Mouse (Mus musculus): ENCODE results near the gene Pigq. TPM values are rescaled to one million over a fixed set of nuclear protein-coding genes. Genes with fewer than 3 reads are reported as not detected.

Pigq gene
- polyA plus RNA-seq, 1 experiment from 2014 or later = 54.5 TPM

DNA sequence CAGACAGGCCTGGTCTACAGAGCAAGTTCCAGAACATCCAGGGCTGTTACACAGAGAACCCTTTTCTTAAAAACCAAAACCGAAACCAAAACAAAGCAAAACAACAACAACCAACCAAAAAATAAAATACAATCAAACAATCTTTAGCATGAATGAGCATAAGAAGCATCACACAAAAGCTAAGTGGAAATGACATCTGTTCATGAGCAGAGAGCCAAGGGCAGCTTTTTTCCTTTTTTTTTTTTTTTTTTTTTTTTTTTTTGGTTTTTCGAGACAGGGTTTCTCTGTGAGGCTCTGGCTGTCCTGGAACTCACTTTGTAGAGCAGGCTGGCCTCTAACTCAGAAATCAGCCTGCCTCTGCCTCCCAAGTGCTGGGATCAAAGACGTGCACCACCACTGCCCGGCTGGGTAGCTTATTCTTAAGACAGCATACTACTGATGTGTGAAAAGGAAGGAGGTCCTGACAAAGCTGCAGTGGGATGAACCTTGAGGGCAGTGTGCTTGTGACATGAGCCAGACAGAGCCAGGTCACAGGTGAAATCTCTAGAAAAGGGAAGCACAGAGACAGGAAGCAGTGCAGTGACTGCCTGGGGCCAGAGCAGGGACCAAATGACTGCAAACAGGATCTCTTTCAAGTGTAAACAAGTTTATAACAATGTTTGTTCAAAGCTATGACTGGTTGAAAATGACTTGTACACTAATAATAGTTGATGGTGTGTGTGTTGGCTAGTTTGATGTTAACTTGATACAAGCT lies 26.4 kb upstream of the Pigq start:
- Histone ChIP-seq H3K4me3 (no peak overlapping the region), H3K36me3 (no peaks in the 10 kb centered on the region; the same call in 1 of the 2 replicates), H3K4me2 (replicated peaks) (no peak overlapping the region), H3K4me1 (0 out of 2 replicates have a peak, but pooled peaks cover 2% of the 10 kb centered on the region), H3K9ac (replicated peaks) (no peak overlapping the region), H3K9me3 (no peaks in the 10 kb centered on the region), H3K27me3 (no peaks in the 10 kb centered on the region), H3K27ac (replicated peaks) (no peak overlapping the region)
- ATAC-seq (ENCODE audit: low FRiP score, low read depth) = no peak
- WGBS = 87% methylated on average over 4 of the region's 4 CpGs

DNA sequence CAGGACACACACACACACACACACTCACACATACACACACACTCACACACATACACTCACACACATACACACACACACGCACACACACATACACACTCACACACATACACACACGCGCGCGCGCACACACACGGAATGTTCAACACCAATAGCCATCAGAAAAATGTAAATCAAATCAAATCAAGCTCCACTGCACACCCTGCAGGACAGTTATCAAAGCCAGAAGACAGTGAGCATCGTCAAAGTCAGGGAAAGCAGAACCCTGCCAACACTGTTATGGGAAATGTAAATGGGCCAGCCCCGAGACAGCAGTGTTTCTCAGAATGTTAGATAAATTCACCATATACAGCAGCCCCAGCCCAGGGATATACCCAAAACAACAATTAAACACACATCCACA lies 25.7 kb upstream of the Pigq start:
- no peaks in the 10 kb centered on the region for H3K9me3 ChIP-seq
- no peak overlapping the region for H3K4me3 ChIP-seq
- H3K27ac ChIP-seq (replicated peaks) = no peak overlapping the region
- no peak for ATAC-seq (ENCODE audit: low FRiP score, low read depth)
- no peak overlapping the region for H3K4me2 ChIP-seq (replicated peaks)
- no peaks in the 10 kb centered on the region; the same call in 1 of the 2 replicates for H3K36me3 ChIP-seq
- no peak overlapping the region for H3K9ac ChIP-seq (replicated peaks)
- H3K27me3 ChIP-seq = no peaks in the 10 kb centered on the region
- 0 out of 2 replicates have a peak, but pooled peaks cover 2% of the 10 kb centered on the region for H3K4me1 ChIP-seq
- WGBS = 93% methylated on average over 9 of the region's 9 CpGs

DNA sequence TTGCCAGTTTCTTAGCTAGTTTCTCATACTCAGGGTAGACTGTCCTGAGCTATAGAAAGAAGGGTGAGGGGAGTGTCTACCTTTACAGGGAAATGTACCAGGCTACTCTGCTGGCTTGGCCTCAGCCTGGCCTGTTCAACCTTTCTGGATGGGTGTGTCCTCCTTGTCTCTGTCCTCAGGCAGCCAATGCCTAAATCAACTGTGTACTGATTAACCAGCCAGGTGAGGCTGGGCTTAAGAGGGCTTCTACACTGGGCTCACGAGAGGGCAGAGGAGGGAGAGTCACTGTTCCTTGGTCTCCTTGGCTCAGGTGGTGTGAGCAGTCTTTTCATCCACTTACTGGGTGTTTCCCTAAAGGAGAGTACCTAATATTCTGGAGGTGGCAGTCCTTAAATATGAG lies 23.4 kb upstream of the Pigq start:
- Histone ChIP-seq H3K9me3 (no peaks in the 10 kb centered on the region), H3K27me3 (no peaks in the 10 kb centered on the region), H3K9ac (replicated peaks) (no peak overlapping the region), H3K4me2 (replicated peaks) (no peak overlapping the region), H3K4me1 (0 out of 2 replicates have a peak, but pooled peaks cover 2% of the 10 kb centered on the region), H3K4me3 (no peak overlapping the region), H3K27ac (replicated peaks) (no peak overlapping the region), H3K36me3 (peaks cover 16% of the 10 kb centered on the region)
- WGBS = 76% methylated on average over 1 of the region's 1 CpGs
- ATAC-seq (ENCODE audit: low FRiP score, low read depth) = no peak

DNA sequence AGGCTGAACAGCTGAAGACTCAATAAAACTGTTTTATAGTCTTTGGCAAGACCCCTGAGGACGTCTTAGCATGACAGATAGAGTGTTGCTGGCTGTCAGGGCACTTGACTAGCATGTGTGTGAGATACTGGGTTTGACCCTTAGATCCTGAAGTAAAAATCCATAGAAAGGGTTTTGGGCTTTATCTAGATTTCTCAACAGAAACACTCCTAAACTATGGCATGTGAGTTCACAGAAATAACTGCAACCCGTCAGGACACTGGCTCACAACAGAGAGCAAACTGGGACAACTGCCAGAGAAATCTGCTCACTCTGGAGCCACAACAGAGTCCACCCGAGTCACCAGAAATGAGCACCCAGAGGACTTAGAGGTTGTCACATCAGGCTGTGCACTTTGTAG lies 22.9 kb upstream of the Pigq start:
- 83% methylated on average over 3 of the region's 3 CpGs for WGBS
- no peak overlapping the region for H3K27ac ChIP-seq (replicated peaks)
- no peaks in the 10 kb centered on the region for H3K9me3 ChIP-seq

DNA sequence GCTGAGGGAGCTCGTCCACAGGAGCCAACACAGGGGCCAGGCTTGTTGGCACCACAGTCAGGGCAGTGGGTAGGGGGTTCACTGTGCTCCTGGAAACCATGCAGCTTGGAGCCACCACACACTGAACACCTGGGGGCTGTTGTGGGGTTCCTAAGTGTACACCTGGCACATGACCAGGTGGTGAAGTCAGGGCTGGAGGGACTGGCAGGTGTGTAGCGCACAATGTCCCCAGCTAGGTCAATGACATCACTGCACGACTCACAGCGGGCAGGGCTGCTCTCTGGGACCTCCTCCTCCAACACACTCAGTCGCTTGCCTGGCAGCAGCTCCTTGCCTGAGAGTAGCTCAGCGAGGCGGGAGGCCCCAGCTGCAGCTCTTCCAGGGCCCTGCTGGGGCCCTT lies 19.5 kb upstream of the Pigq start:
- no peak overlapping the region for H3K4me2 ChIP-seq (replicated peaks)

More for the DNA sequence above, 22.9 kb upstream of the Pigq start:
- no peak for ATAC-seq (ENCODE audit: low FRiP score, low read depth)
- H3K9ac ChIP-seq (replicated peaks) = no peak overlapping the region
- no peaks in the 10 kb centered on the region for H3K4me1 ChIP-seq
- H3K4me2 ChIP-seq (replicated peaks) = no peak overlapping the region
- H3K27me3 ChIP-seq = no peaks in the 10 kb centered on the region
- H3K4me3 ChIP-seq = no peak overlapping the region
- H3K36me3 ChIP-seq = peaks cover 16% of the 10 kb centered on the region

DNA sequence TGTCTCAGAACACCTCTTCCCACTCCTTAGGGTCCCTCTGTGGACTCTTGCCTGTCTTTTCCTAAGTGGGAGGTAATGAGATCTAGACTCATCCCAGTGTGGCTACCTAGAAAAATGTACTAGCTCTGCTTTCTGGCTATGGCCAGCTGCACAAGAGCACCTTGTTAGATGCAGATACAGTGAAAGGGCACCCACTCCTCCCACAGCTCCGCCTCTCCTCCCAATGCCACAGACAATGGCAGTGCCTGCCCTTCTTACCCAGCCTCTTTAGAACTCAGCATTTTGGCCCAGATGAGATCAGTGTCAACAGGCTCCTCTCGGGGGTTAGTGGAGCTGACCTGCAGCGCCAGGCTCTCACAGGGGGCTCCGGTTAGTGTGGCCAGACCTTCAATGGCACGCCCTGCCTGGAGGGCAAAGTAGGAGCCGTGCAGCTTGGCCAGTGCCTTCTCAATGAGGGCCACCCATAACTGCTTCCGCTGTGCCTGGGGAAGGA lies 17.7 kb upstream of the Pigq start:
- no peak overlapping the region for H3K27ac ChIP-seq (replicated peaks)
- H3K4me3 ChIP-seq = no peak overlapping the region
- ATAC-seq (ENCODE audit: low FRiP score, low read depth) = no peak
- no peak overlapping the region for H3K9ac ChIP-seq (replicated peaks)
- whole genome bisulfite sequencing = 93% methylated on average over 7 of the region's 7 CpGs
- H3K9me3 ChIP-seq = no peaks in the 10 kb centered on the region
- no peaks in the 10 kb centered on the region for H3K27me3 ChIP-seq
- H3K36me3 ChIP-seq = peaks cover 54% of the 10 kb centered on the region
- H3K4me1 ChIP-seq = no peaks in the 10 kb centered on the region
- H3K4me2 ChIP-seq (replicated peaks) = no peak overlapping the region

More for the DNA sequence above, 19.5 kb upstream of the Pigq start:
- H3K36me3 ChIP-seq = peaks cover 41% of the 10 kb centered on the region
- H3K9me3 ChIP-seq = no peaks in the 10 kb centered on the region
- 92% methylated on average over 7 of the region's 7 CpGs for WGBS
- ATAC-seq (ENCODE audit: low FRiP score, low read depth) = no peak
- H3K27me3 ChIP-seq = no peaks in the 10 kb centered on the region
- H3K4me1 ChIP-seq = no peaks in the 10 kb centered on the region
- H3K27ac ChIP-seq (replicated peaks) = no peak overlapping the region
- H3K9ac ChIP-seq (replicated peaks) = no peak overlapping the region
- H3K4me3 ChIP-seq = no peak overlapping the region

GRCm38 (mm10) chr17:25961566-25961965 lies 16.8 kb upstream of the Pigq start:
- Histone ChIP-seq H3K9ac (replicated peaks) (no peak overlapping the region), H3K36me3 (peaks cover 57% of the 10 kb centered on the region), H3K4me1 (no peaks in the 10 kb centered on the region), H3K27me3 (no peaks in the 10 kb centered on the region), H3K4me2 (replicated peaks) (no peak overlapping the region), H3K9me3 (no peaks in the 10 kb centered on the region), H3K27ac (replicated peaks) (no peak overlapping the region), H3K4me3 (no peak overlapping the region)
- ATAC-seq (ENCODE audit: low FRiP score, low read depth) = no peak
- 92% methylated on average over 5 of the region's 5 CpGs for WGBS

GRCm38 (mm10) chr17:25959630-25960467 lies 15.1 kb upstream of the Pigq start:
- H3K36me3 ChIP-seq = peaks cover 55% of the 10 kb centered on the region
- no peaks in the 10 kb centered on the region; the same call in 1 of the 2 replicates for H3K27me3 ChIP-seq
- H3K4me1 ChIP-seq = no peaks in the 10 kb centered on the region
- no peak for ATAC-seq (ENCODE audit: low FRiP score, low read depth)
- 93% methylated on average over 23 of the region's 23 CpGs for WGBS
- H3K27ac ChIP-seq (replicated peaks) = no peak overlapping the region
- no peak overlapping the region for H3K4me2 ChIP-seq (replicated peaks)
- H3K4me3 ChIP-seq = no peak overlapping the region
- no peak overlapping the region for H3K9ac ChIP-seq (replicated peaks)
- H3K9me3 ChIP-seq = no peaks in the 10 kb centered on the region

DNA sequence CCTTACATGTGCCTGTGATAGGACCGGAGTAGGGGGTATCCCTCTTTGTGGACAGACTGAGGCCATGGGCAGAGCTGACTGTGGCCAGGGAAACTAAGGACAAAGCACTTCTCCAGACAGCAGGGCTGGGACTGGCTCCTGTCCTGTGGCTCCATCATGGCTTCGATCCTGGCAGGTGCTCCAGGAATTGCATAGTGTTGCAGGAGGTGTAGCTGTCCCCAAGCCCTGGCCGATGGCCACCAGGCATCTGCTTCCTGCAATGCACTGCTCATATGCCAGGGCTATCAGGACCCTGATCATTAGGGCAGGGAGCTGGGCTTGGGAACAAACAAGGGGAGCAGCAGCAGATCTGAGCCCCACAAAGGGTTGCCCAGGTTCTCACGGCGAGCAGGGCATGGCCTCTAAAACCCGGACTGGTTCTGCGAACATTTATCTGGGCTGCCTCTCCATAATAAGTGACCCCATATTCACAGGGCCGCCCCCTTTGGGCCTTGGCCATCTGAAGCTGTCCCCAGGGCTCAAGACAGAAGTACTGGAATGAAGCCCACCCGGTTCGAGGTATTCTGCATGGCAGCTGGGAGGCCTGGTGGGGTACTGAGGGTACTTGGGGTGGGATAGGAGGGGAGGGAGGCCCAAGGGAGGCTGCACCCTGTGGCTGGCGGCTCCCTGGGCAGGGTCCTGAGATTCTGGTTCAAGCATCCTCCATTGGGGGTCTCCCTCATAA lies 14.2 kb upstream of the Pigq start:
- ATAC-seq (ENCODE audit: low FRiP score, low read depth) = no peak
- Histone ChIP-seq H3K9ac (replicated peaks) (no peak overlapping the region), H3K27me3 (peaks cover 3% of the 10 kb centered on the region), H3K4me2 (replicated peaks) (no peak overlapping the region), H3K4me1 (no peaks in the 10 kb centered on the region), H3K36me3 (peaks cover 46% of the 10 kb centered on the region), H3K27ac (replicated peaks) (no peak overlapping the region), H3K4me3 (no peak overlapping the region), H3K9me3 (no peaks in the 10 kb centered on the region)
- 96% methylated on average over 11 of the region's 11 CpGs for WGBS

DNA sequence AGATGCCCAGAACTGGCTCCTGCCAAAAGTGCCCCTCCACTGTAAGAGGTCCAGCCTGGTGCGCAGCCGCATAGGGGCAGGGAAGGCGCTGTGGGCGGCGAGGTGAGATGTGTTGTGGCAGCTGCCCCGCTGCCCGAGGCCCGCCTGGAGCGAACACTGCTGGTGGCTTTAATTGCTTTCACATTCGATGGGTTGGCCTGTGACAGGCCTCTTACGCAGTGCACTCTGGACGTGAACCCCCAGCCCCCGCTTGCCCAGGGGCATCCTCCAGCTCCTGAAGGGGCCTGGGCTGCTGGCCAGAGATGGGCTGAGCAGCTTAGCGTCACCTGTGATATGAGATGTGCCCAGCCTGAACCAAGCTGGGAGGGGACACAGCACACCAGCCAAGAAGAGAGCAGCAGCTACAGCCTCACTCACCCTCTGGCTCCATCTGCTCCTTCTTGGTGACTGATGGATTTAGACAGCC lies 12.9 kb upstream of the Pigq start:
- H3K9ac ChIP-seq (replicated peaks) = no peak overlapping the region
- no peak for ATAC-seq (ENCODE audit: low FRiP score, low read depth)
- 86% methylated on average over 14 of the region's 14 CpGs for WGBS

GRCm38 (mm10) chr17:25956631-25957030 lies 11.9 kb upstream of the Pigq start:
- H3K9ac ChIP-seq (replicated peaks) = no peak overlapping the region
- WGBS = 86% methylated on average over 7 of the region's 7 CpGs
- peaks cover 40% of the 10 kb centered on the region for H3K36me3 ChIP-seq
- no peak for ATAC-seq (ENCODE audit: low FRiP score, low read depth)
- no peaks in the 10 kb centered on the region for H3K9me3 ChIP-seq
- no peak overlapping the region for H3K27ac ChIP-seq (replicated peaks)
- H3K27me3 ChIP-seq = peaks cover 24% of the 10 kb centered on the region
- H3K4me3 ChIP-seq = no peak overlapping the region
- no peak overlapping the region for H3K4me2 ChIP-seq (replicated peaks)
- H3K4me1 ChIP-seq = peaks cover 5% of the 10 kb centered on the region

More for the DNA sequence above, 12.9 kb upstream of the Pigq start:
- Histone ChIP-seq H3K27me3 (peaks cover 15% of the 10 kb centered on the region), H3K4me3 (no peak overlapping the region), H3K9me3 (no peaks in the 10 kb centered on the region), H3K27ac (replicated peaks) (no peak overlapping the region), H3K36me3 (peaks cover 41% of the 10 kb centered on the region), H3K4me2 (replicated peaks) (no peak overlapping the region), H3K4me1 (no peaks in the 10 kb centered on the region)
